Mouse (Mus musculus): ENCODE measurements around the gene Scd4. TPM values are rescaled to one million over a fixed set of nuclear protein-coding genes. Genes with fewer than 3 reads are reported as not detected.

Gene Scd4
- total RNA-seq (2021) (1 to 10 TPM; 4.6 to 6.0 TPM), polyA plus RNA-seq (2012; rRNA removed) (9.0 and 12.6 TPM in 2 replicates)
- long read RNA-seq, transcript Scd4-201 (6 exons, 3,306 nt) = major isoform, 7 of 10 reads
- long read RNA-seq, partial matches to known transcripts = 2 of 10 reads
- long read RNA-seq, other reads (novel, unspliced or antisense) = 1 of 10 reads

- 52% methylated on average over 10 of the region's 10 CpGs for WGBS
- 0 out of 2 replicates have a peak, but pooled peaks have one; percentile 32 for TF ChIP-seq EP300 (IDR thresholded peaks at IDR 0.05; ENCODE audit: insufficient read depth, low read depth, low read length)
- TF ChIP-seq POLR2A (IDR thresholded peaks at IDR 0.05; ENCODE audit: insufficient read depth, low read depth, low read length) = no peak
- Histone ChIP-seq H3K36me3 (ENCODE audit: control insufficient read depth, insufficient read depth, low read length) (no peaks in the 10 kb centered on the region), H3K4me3 (no peak within 1 kb of the TSS), H3K27ac (no peak within 1 kb of the TSS), H3K27me3 (ENCODE audit: control insufficient read depth, insufficient read depth, low read length) (no peaks in the 10 kb centered on the region), H3K79me2 (replicated peaks; ENCODE audit: control insufficient read depth, insufficient read depth, low read length) (no peaks in the 10 kb centered on the region), H3K4me1 (ENCODE audit: control insufficient read depth, insufficient read depth, low read length) (peaks cover 6% of the 10 kb centered on the region; the same call in 1 of the 2 replicates), H3K9ac (ENCODE audit: low read depth, low read length) (no peak within 1 kb of the TSS)
- peak in 1 of 2 experiments; percentile 42 for DNase-seq
- intact Hi-C loops (cut with DNase I) = no loop called here
Observed at GRCm38 (mm10) chr19:44332833-44333623, at the start of gene Scd4. TSS of gene Scd4 (plus strand) at chr19:44333092.

GRCm38 (mm10) chr19:44283157-44284024 is 49.5 kb upstream of the Scd4 start:
- H3K27ac ChIP-seq = peak overlapping the region; percentile 69
- H3K4me3 ChIP-seq = peak overlapping the region; percentile 57
- no peaks in the 10 kb centered on the region for H3K27me3 ChIP-seq (ENCODE audit: control insufficient read depth, insufficient read depth, low read length)
- DNase-seq = no peak
- TF ChIP-seq POLR2A (IDR thresholded peaks at IDR 0.05; ENCODE audit: insufficient read depth, low read depth, low read length) (no peak), EP300 (IDR thresholded peaks at IDR 0.05; ENCODE audit: insufficient read depth, low read depth, low read length) (no peak), CTCF (IDR thresholded peaks at IDR 0.05) (no peak)
- peaks cover 8% of the 10 kb centered on the region for H3K4me1 ChIP-seq (ENCODE audit: control insufficient read depth, insufficient read depth, low read length)
- intact Hi-C loops (cut with DNase I) = no loop called here
- H3K9ac ChIP-seq (ENCODE audit: low read depth, low read length) = peak overlapping the region; percentile 32; the same call in 1 of the 2 replicates
- WGBS = 66% methylated on average over 15 of the region's 15 CpGs
- H3K79me2 ChIP-seq (replicated peaks; ENCODE audit: control insufficient read depth, insufficient read depth, low read length) = no peaks in the 10 kb centered on the region
- peaks cover 3% of the 10 kb centered on the region for H3K36me3 ChIP-seq (ENCODE audit: control insufficient read depth, insufficient read depth, low read length)

- TF ChIP-seq POLR2A (IDR thresholded peaks at IDR 0.05; ENCODE audit: insufficient read depth, low read depth, low read length) = peak; percentile 74
- TF ChIP-seq CTCF (IDR thresholded peaks at IDR 0.05) = no peak
- TF ChIP-seq EP300 (IDR thresholded peaks at IDR 0.05; ENCODE audit: insufficient read depth, low read depth, low read length) = 0 out of 2 replicates have a peak, but pooled peaks have one; percentile 26
- intact Hi-C loops (cut with DNase I) = no loop called here
Observed at GRCm38 (mm10) chr19:44284025-44284695, 48.7 kb upstream of the Scd4 start.

GRCm38 (mm10) chr19:44284723-44285122 is 48.2 kb upstream of the Scd4 start:
- Histone ChIP-seq H3K27me3 (ENCODE audit: control insufficient read depth, insufficient read depth, low read length) (no peaks in the 10 kb centered on the region), H3K4me1 (ENCODE audit: control insufficient read depth, insufficient read depth, low read length) (peaks cover 8% of the 10 kb centered on the region), H3K27ac (peak overlapping the region; percentile 69)

More at GRCm38 (mm10) chr19:44284025-44284695, 48.7 kb upstream of the Scd4 start:
- Histone ChIP-seq H3K4me3 (peak overlapping the region; percentile 57), H3K9ac (ENCODE audit: low read depth, low read length) (peak overlapping the region; percentile 67), H3K27me3 (ENCODE audit: control insufficient read depth, insufficient read depth, low read length) (no peaks in the 10 kb centered on the region), H3K79me2 (replicated peaks; ENCODE audit: control insufficient read depth, insufficient read depth, low read length) (no peaks in the 10 kb centered on the region), H3K36me3 (ENCODE audit: control insufficient read depth, insufficient read depth, low read length) (peaks cover 3% of the 10 kb centered on the region), H3K4me1 (ENCODE audit: control insufficient read depth, insufficient read depth, low read length) (peaks cover 8% of the 10 kb centered on the region), H3K27ac (peak overlapping the region; percentile 69)
- DNase-seq = peak; percentile 84 to 94
- WGBS = 1% methylated on average over 38 of the region's 38 CpGs

GRCm38 (mm10) chr19:44285554-44285953 is 47.3 kb upstream of the Scd4 start:
- Histone ChIP-seq H3K36me3 (ENCODE audit: control insufficient read depth, insufficient read depth, low read length) (peaks cover 3% of the 10 kb centered on the region), H3K4me3 (no peak overlapping the region), H3K79me2 (replicated peaks; ENCODE audit: control insufficient read depth, insufficient read depth, low read length) (no peaks in the 10 kb centered on the region), H3K27me3 (ENCODE audit: control insufficient read depth, insufficient read depth, low read length) (no peaks in the 10 kb centered on the region), H3K27ac (no peak overlapping the region), H3K4me1 (ENCODE audit: control insufficient read depth, insufficient read depth, low read length) (peaks cover 8% of the 10 kb centered on the region), H3K9ac (ENCODE audit: low read depth, low read length) (no peak overlapping the region)
- TF ChIP-seq POLR2A (IDR thresholded peaks at IDR 0.05; ENCODE audit: insufficient read depth, low read depth, low read length) = no peak
- no peak for DNase-seq
- 93% methylated on average over 8 of the region's 8 CpGs for WGBS
- intact Hi-C loops (cut with DNase I) = no loop called here

More at GRCm38 (mm10) chr19:44284723-44285122, 48.2 kb upstream of the Scd4 start:
- 12% methylated on average over 11 of the region's 11 CpGs for WGBS
- Histone ChIP-seq H3K4me3 (peak overlapping the region; percentile 57), H3K79me2 (replicated peaks; ENCODE audit: control insufficient read depth, insufficient read depth, low read length) (no peaks in the 10 kb centered on the region), H3K36me3 (ENCODE audit: control insufficient read depth, insufficient read depth, low read length) (peaks cover 3% of the 10 kb centered on the region), H3K9ac (ENCODE audit: low read depth, low read length) (peak overlapping the region; percentile 67)
- intact Hi-C loops (cut with DNase I) = no loop called here
- TF ChIP-seq EP300 (IDR thresholded peaks at IDR 0.05; ENCODE audit: insufficient read depth, low read depth, low read length) (0 out of 2 replicates have a peak, but pooled peaks have one; percentile 14), POLR2A (IDR thresholded peaks at IDR 0.05; ENCODE audit: insufficient read depth, low read depth, low read length) (no peak)
- DNase-seq = no peak

Measured in heart, adult 2 months (tissue).